Mouse (Mus musculus): ENCODE measurements around the gene Imp3. TPM values are rescaled to one million over a fixed set of nuclear protein-coding genes. Genes with fewer than 3 reads are reported as not detected.
"Not testable (repeated sequence)": the region's sequence is repeated elsewhere in the genome, so short reads cannot be mapped to it uniquely, and the experiment has no call there.

Imp3 gene
- total RNA-seq, 2 experiments from 2014 or later, result 47.8 to 59.3 TPM

GRCm38 (mm10) chr9:56918466-56918865, 18.8 kb upstream of the Imp3 start:
- DNase-seq (ENCODE audit: extremely low spot score in 1 of 2, low spot score in 1 of 2), result no peak

DNA sequence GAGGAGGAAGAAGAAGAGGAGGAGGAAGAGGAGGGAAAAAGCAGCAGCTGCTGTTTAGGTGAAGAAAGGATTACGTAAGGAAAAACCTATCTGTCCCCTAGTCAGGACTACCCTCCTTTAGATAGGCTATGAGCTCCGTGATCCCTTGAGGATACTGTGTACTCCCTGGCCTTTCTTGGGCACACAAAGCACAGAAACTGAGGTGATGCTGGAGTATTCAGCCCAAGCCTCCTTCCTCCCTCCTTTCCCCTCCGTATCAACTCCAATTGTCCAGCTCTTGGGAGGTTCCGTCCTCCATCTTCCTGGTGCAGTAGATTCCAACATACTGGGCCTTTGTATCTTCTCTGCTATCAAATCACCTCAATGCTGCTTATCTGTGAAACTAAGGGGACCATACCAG, 14.5 kb upstream of the Imp3 start:
- DNase-seq (ENCODE audit: extremely low spot score in 1 of 2, low spot score in 1 of 2), result no peak

DNA sequence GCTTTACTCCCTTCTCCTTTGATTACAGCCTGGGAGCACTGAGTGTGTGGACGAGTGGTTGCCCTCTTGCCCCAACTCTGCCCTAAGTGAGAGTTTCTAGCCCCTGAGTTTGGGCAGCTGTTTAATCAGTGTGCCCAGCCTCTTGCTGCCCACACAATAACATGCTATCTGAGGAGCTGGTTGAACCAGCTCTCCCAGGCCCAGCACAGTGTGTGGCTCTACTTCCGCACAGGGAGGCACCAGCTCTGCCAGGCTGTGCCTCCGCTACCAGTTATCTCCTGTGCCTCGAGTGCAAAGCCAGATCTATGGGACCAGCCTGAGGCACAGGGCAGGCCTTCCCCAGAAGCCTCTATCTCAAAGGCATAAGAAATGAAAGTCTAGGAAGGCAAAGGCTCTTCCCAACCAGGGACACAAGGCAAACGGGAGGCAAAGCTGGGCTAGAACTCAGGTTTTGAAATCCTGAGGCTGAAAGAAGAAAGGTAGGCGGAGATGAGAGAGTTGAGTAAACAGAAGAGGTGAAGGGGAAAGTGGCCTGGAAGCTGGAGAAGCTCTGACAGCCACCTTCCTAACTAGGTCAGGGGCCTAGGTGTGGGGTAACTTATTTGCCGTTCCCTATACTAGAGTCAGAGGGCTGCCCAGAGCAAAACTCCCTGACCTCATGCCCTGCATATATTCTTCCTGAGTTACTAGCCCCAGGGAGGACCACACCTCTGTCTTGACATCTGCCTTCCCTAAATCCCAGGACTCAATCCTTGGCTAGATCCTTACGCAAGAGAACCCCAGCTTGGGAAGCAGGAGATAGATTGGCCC, 13.2 kb upstream of the Imp3 start:
- DNase-seq (ENCODE audit: extremely low spot score in 1 of 2, low spot score in 1 of 2), result no peak

DNA sequence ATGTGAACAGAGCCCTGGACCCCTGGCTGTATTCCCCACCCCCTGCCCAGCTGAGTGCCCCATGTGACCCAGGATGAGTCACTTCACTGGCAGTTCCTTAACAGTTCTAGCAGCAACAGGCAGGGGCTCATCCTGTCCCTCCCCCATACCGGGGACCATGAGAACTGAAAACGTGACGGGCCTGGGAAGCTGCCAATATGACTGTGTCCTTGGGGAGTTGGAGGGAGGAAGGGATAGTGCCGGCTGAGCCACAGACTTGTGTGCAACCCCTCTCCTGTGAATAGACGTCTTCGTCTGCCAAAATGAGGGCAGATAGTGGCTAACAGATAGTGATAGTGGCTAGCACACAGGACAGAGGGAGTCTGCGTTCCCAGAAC, 12.6 kb upstream of the Imp3 start:
- peak in 1 of 2 experiments; percentile 20 for DNase-seq (ENCODE audit: extremely low spot score in 1 of 2, low spot score in 1 of 2)

DNA sequence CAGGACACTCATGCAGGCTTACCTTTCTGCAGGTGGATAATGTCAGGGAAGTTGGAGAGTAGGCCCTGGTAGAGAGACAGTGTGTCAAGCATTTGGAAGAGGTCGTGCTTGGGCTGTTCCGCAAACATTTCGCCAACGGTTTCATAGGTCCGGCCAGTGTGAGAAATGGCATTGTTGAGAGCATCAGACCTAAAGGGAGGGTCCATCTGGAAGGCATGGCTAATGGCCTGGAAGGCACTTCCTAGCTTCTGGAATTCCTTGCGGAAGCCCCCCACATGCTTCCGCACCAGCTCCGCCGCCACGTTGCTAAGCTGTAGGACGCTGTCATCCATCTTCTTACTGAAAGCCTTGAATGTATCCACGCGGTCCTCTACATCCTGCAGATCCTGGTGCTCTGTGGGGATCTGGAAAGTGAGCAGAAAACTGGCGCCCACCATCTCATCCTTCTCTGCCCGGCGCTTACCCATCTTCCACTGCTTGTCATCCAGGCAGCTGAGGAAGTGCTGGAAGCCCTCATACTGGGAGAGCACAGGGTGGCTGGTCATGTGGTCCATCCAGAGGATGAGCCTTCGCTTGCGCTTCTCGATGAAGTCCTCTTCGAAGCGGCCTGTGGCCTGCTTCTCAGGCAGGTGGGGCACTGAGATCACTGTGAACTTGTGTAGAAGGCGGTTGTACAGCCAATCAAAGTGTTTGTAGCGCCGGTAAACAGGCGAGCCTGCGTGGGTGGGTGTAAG, 11.8 kb upstream of the Imp3 start:
- no peak for DNase-seq (ENCODE audit: extremely low spot score in 1 of 2, low spot score in 1 of 2)

- no peak for DNase-seq (ENCODE audit: extremely low spot score in 1 of 2, low spot score in 1 of 2)
Measured at GRCm38 (mm10) chr9:56926025-56926360, 11.3 kb upstream of the Imp3 start.

- DNase-seq (ENCODE audit: extremely low spot score in 1 of 2, low spot score in 1 of 2), result no peak
Measured at GRCm38 (mm10) chr9:56926387-56926786, 10.9 kb upstream of the Imp3 start.

DNA sequence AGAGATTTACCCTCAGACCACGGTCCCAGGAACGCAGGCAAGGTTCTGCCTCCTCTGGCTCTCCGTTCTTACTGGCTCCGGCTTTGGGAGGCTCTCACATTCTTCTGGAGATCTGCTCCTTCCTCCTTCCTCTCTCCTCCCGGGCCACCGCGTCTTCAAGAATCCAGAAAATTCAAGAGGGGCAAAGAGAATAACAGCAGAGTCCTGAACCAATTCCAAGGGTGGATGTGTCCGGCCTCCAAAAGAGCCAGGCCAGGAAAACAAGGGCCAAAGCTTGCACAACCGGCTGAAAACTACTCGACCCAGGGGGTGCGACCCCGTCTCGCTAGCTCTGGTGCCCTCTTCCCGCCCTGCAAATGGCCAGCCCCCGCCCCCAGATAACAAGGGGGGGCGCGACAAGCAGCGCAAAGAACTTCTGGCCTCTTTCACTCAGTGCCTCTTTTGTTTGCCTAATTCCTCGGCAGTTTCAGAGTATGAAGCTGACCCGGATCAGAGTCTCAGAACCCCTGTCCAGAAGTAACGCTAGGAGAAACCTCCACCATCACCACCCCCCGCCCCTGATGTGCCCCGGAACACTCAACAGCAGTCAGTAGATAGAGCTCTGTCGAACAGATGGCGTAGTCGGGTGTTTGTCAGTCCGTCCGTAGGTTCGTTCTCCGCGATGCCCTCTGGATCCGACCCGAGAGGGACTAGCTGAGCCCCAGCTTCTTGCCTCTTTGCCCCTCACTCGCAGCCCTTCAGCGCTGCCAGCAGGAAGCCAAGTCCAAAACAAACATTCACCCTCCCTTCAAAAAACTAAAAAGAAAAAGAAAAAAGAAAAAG, 9.9 kb upstream of the Imp3 start:
- DNase-seq (ENCODE audit: extremely low spot score in 1 of 2, low spot score in 1 of 2), result no peak

- DNase-seq (ENCODE audit: extremely low spot score in 1 of 2, low spot score in 1 of 2), result peak; percentile 82 to 91
Measured at GRCm38 (mm10) chr9:56928041-56928811, 9.0 kb upstream of the Imp3 start, which contains the start of gene Snx33. Snx33 (minus strand) TSS chr9:56928371.

DNA sequence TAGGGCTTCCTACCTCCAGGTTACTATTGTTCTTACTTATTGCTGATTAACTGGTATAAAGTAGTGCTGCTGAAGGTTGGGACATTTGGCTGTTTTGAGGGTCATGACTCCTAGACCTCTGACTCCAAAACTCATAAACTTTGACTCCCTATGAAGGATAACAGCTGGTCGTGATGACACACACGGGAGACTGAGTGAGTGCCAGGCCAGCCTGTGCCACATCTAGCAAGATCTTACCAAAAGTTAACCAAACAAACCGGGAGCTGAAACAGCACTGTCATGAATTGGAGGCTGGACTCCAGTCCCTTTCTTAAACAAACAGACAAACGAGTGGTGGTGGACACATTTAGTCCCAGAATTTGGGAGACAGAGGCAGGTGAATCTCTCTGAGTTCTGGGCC, 7.8 kb upstream of the Imp3 start:
- no peak for DNase-seq (ENCODE audit: extremely low spot score in 1 of 2, low spot score in 1 of 2)

DNA sequence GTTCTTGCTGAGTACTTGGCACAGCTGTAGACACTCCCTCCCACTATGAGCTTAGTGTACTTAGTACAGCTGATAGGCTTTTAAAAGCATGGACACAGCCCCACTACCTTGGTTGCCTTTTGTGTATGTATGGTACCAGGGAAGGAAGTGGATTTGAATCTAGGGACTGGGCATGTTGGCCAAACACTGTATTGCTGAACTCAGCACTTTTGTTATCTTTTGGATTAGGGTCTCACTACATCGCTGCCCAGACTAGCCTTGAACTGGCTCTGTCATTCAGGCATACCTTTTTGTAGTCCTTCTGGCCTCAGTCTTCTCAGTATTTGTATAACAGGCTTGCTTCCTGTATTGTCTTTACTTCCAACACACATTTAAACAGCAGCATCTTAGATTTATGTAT, 6.7 kb upstream of the Imp3 start:
- DNase-seq (ENCODE audit: extremely low spot score in 1 of 2, low spot score in 1 of 2), result no peak

DNA sequence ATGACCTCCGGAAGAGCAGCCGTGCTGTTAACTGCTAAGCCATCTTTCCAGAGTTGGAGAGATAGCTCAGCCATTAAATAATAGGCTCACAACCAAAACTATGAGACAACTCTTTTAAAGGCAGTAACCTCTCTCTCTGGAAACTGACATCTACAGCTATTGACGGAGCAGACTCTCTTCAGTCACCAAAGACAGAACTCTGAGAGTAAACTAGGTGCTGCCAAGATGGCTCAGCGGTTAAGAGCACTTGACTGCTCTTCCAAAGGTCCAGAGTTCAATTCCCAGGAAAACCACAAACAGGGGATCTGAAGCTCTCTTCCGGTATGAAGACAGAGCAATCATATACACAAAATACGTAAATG, 433 bp upstream of the Imp3 start:
- DNase-seq (ENCODE audit: extremely low spot score in 1 of 2, low spot score in 1 of 2), result no peak

GRCm38 (mm10) chr9:56938374-56938773, 1.1 kb downstream of the Imp3 start:
- no peak for DNase-seq (ENCODE audit: extremely low spot score in 1 of 2, low spot score in 1 of 2)

GRCm38 (mm10) chr9:56947481-56947880, 10.2 kb downstream of the Imp3 start:
- DNase-seq (ENCODE audit: extremely low spot score in 1 of 2, low spot score in 1 of 2), result not testable (repeated sequence)

- DNase-seq (ENCODE audit: extremely low spot score in 1 of 2, low spot score in 1 of 2), result not testable (repeated sequence)
Measured at GRCm38 (mm10) chr9:56948699-56949098, 11.4 kb downstream of the Imp3 start.

GRCm38 (mm10) chr9:56949767-56950166, 12.5 kb downstream of the Imp3 start:
- no peak for DNase-seq (ENCODE audit: extremely low spot score in 1 of 2, low spot score in 1 of 2)

GRCm38 (mm10) chr9:56950414-56951400, 13.4 kb downstream of the Imp3 start, which contains the start of gene Snupn:
Snupn (plus strand) TSS chr9:56950878.
- DNase-seq (ENCODE audit: extremely low spot score in 1 of 2, low spot score in 1 of 2), result peak; percentile 83 to 85

GRCm38 (mm10) chr9:56953562-56953961, 16.3 kb downstream of the Imp3 start:
- no peak for DNase-seq (ENCODE audit: extremely low spot score in 1 of 2, low spot score in 1 of 2)

All from layer of hippocampus, postnatal 25 days (tissue).